Mouse (Mus musculus) liver, embryonic 14.5 days (tissue): ENCODE measurements around the gene Catsper1.

Experiments
- CTCF ChIP-seq: IDR thresholded peaks from 2 replicates; pipeline ENCODE4 v1.5.1; 2016; ENCODE audit warnings: antibody characterized with exemption, low read depth, control low read depth
- EP300 ChIP-seq: IDR thresholded peaks from 2 replicates; pipeline ENCODE4 v1.6.1; 2016; ENCODE audit warnings: antibody characterized with exemption, low read depth

GRCm38 (mm10) chr19:5365751-5366150 lies 30.2 kb downstream of the Catsper1 start:
- TF ChIP-seq CTCF (no peak), EP300 (no peak)
